Mouse (Mus musculus) MEL (cell line): ENCODE results near the gene Olfr487. TPM values are rescaled to one million over a fixed set of nuclear protein-coding genes. Genes with fewer than 3 reads are reported as not detected.
"Not testable (repeated sequence)": the region's sequence is repeated elsewhere in the genome, so short reads cannot be mapped to it uniquely, and the experiment has no call there.

Experiments used
- DNase-seq: peaks from one replicate; pipeline ENCODE4 v3.0.0; 2011; ENCODE audit warnings: low read depth, low spot score
- H3K27ac ChIP-seq: 2 replicates; pipeline ENCODE4 v1.5.1; 2012; ENCODE audit warnings: low read depth, mild to moderate bottlenecking, control low read depth, low read length, moderate library complexity; ENCODE audit not compliant: control insufficient read depth
- H3K27me3 ChIP-seq, 2 experiments: fragments of 150-350 bp in 1 of 2; sonication (generic) in 1 of 2; 2 replicates each; pipeline ENCODE4 v1.6.1; 2012; ENCODE audit warnings: low read length in 2 of 2, mild to moderate bottlenecking in 2 of 2, improper control_type of control experiment in 1 of 2, moderate library complexity in 1 of 2; ENCODE audit not compliant: insufficient read depth in 2 of 2, control insufficient read depth in 1 of 2
- H3K36me3 ChIP-seq, 2 experiments: 2 replicates each; pipeline ENCODE4 v1.6.1; 2012 to 2014; ENCODE audit warnings: low read length in 2 of 2, improper control_type of control experiment in 1 of 2, inconsistent platforms in 1 of 2, mild to moderate bottlenecking in 1 of 2; ENCODE audit not compliant: insufficient read depth in 2 of 2, control insufficient read depth in 1 of 2
- H3K4me1 ChIP-seq, 2 experiments: fragments of 150-350 bp in 1 of 2; sonication (generic) in 1 of 2; 2 replicates each; pipeline ENCODE4 v1.6.1; 2012; ENCODE audit warnings: low read length in 2 of 2, improper control_type of control experiment in 1 of 2, mild to moderate bottlenecking in 1 of 2; ENCODE audit not compliant: insufficient read depth in 2 of 2, control insufficient read depth in 1 of 2
- H3K4me3 ChIP-seq, 2 experiments: fragments of 150-350 bp in 1 of 2; sonication (generic) in 1 of 2; 2 replicates each; pipeline ENCODE4 v1.5.1; 2012; ENCODE audit warnings: low read depth in 2 of 2, low read length in 2 of 2, mild to moderate bottlenecking in 2 of 2, moderate library complexity in 2 of 2, control low read depth in 1 of 2, improper control_type of control experiment in 1 of 2; ENCODE audit not compliant: control insufficient read depth in 1 of 2, insufficient read depth in 1 of 2
- H3K79me2 ChIP-seq: 2 replicates; pipeline ENCODE4 v1.6.1; 2012; ENCODE audit warnings: mild to moderate bottlenecking, low read length, moderate library complexity; ENCODE audit not compliant: control insufficient read depth, poor library complexity, insufficient read depth
- H3K9ac ChIP-seq: 2 replicates; pipeline ENCODE4 v1.6.1; 2012; ENCODE audit warnings: low read depth, mild to moderate bottlenecking, control low read depth, low read length, moderate library complexity; ENCODE audit not compliant: control insufficient read depth, poor library complexity, severe bottlenecking
- H3K9me3 ChIP-seq: fragments of 150-350 bp; sonication (generic); replicated peaks from 2 replicates; pipeline ENCODE4 v1.6.1; 2012; ENCODE audit warnings: mild to moderate bottlenecking, low read length, improper control_type of control experiment, moderate library complexity; ENCODE audit not compliant: insufficient read depth
- ELF1 ChIP-seq: IDR thresholded peaks from 2 replicates; pipeline ENCODE4 v1.6.1; 2014; ENCODE audit warnings: low read depth, mild to moderate bottlenecking, inconsistent platforms, low read length, improper control_type of control experiment, moderate library complexity
- POLR2AphosphoS2 ChIP-seq: IDR thresholded peaks from 2 replicates; pipeline ENCODE4 v1.6.1; 2011; ENCODE audit warnings: low read length, improper control_type of control experiment
- SMC3 ChIP-seq: IDR thresholded peaks from 2 replicates; pipeline ENCODE4 v1.6.1; 2011; ENCODE audit warnings: low read depth, low read length, improper control_type of control experiment
- TAL1 ChIP-seq: IDR thresholded peaks from 2 replicates; pipeline ENCODE4 v1.6.1; 2012; ENCODE audit warnings: mild to moderate bottlenecking, inconsistent platforms, low read length, moderate library complexity, mixed read lengths
- ZC3H11A ChIP-seq: IDR thresholded peaks from 2 replicates; pipeline ENCODE4 v1.6.1; 2012; ENCODE audit warnings: low read depth, mild to moderate bottlenecking, inconsistent platforms, low read length, improper control_type of control experiment
- polyA plus RNA-seq, 2 experiments: library from polyadenylated mRNA; stranded (reverse) in 1 of 2; unstranded in 1 of 2; fragments of >175 nt in 1 of 2; fragments of >200 nt in 1 of 2; gene quantifications; 2 replicates each; pipeline versions ENCODE4 v1.2.1 to v1.2.4; 2012; ENCODE audit warnings: low replicate concordance in 2 of 2, low read depth in 1 of 2; ENCODE audit not compliant: insufficient read length in 2 of 2, insufficient read depth in 1 of 2, missing spikeins in 1 of 2
- total RNA-seq: library from RNA; depleted of rRNA; stranded (reverse); fragments of 300-350 nt; gene quantifications from 2 replicates; pipeline ENCODE4 v1.2.3, GENCODE M21; 2012; rRNA removed

The Olfr487 gene
- total and polyA plus RNA-seq, 3 experiments = not detected

DNA sequence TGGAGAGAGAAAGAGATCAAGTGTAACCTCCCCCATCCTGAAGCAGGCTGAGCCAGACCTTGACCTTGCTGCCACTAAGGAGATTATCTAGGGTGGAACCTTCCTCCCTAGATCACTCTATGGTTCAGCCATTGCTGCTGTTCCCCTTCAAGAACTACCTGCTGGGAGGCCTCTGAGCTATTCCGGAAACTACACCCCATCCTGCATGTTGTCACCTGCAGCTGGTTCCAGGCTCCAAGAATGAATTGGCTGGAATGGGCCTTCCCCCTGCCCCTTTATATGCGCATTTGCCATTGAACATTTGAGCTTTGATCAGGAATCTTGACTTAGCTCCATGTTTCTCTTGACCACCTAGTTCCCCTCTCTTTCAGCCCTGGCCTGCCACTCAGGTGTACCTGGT lies 29.2 kb downstream of the Olfr487 start:
- H3K36me3 ChIP-seq, H3K9ac ChIP-seq, H3K4me3 ChIP-seq, H3K79me2 ChIP-seq, H3K27me3 ChIP-seq, DNase-seq, H3K9me3 ChIP-seq, H3K4me1 ChIP-seq, H3K27ac ChIP-seq: not testable (repeated sequence)

GRCm38 (mm10) chr7:108184401-108184800 lies 30.0 kb downstream of the Olfr487 start:
- not testable (repeated sequence) for H3K4me3 ChIP-seq, H3K27ac ChIP-seq, DNase-seq, H3K27me3 ChIP-seq, H3K9me3 ChIP-seq, H3K36me3 ChIP-seq, H3K4me1 ChIP-seq, H3K9ac ChIP-seq, H3K79me2 ChIP-seq

GRCm38 (mm10) chr7:108172642-108173041 lies 41.8 kb downstream of the Olfr487 start, which contains the start of gene Olfr486:
TSS of gene Olfr486 (minus strand) at chr7:108172742.
- H3K9ac ChIP-seq, H3K79me2 ChIP-seq, H3K27me3 ChIP-seq, DNase-seq, H3K4me1 ChIP-seq, H3K36me3 ChIP-seq, H3K4me3 ChIP-seq, H3K27ac ChIP-seq, H3K9me3 ChIP-seq: not testable (repeated sequence)

GRCm38 (mm10) chr7:108159771-108160170 lies 54.7 kb downstream of the Olfr487 start, which contains the start of gene Olfr485:
TSS of gene Olfr485 (minus strand) at chr7:108159871.
- no peaks in the 10 kb centered on the region for H3K9me3 ChIP-seq
- no peak within 1 kb of the TSS for H3K4me3 ChIP-seq
- H3K9ac ChIP-seq = no peak within 1 kb of the TSS
- DNase-seq = no peak
- no peak for TF ChIP-seq POLR2AphosphoS2
- no peak for TF ChIP-seq ELF1
- no peak for TF ChIP-seq ZC3H11A
- TF ChIP-seq TAL1 = no peak
- TF ChIP-seq SMC3 = no peak
- H3K27me3 ChIP-seq = no peaks in the 10 kb centered on the region
- no peaks in the 10 kb centered on the region for H3K79me2 ChIP-seq
- no peaks in the 10 kb centered on the region for H3K4me1 ChIP-seq
- no peak within 1 kb of the TSS for H3K27ac ChIP-seq
- no peaks in the 10 kb centered on the region for H3K36me3 ChIP-seq

Other genes with a start within 250 kb of the Olfr487 start
- gene Olfr476, start 249.8 kb downstream of the Olfr487 start, total RNA-seq = not detected in 2 replicates
- gene Olfr476, start 249.8 kb downstream of the Olfr487 start, polyA plus RNA-seq = not detected
- not detected in 2 replicates for gene Olfr477, start 227.9 kb downstream of the Olfr487 start, total RNA-seq
- not detected for gene Olfr477, start 227.9 kb downstream of the Olfr487 start, polyA plus RNA-seq
- not detected in 2 replicates for gene Olfr478, start 180.6 kb downstream of the Olfr487 start, total RNA-seq
- gene Olfr478, start 180.6 kb downstream of the Olfr487 start, polyA plus RNA-seq = not detected
- gene Olfr479, start 163.9 kb downstream of the Olfr487 start, total RNA-seq = not detected in 2 replicates
- not detected for gene Olfr479, start 163.9 kb downstream of the Olfr487 start, polyA plus RNA-seq
- gene Olfr480, start 147.3 kb downstream of the Olfr487 start, total RNA-seq = not detected in 2 replicates
- not detected for gene Olfr480, start 147.3 kb downstream of the Olfr487 start, polyA plus RNA-seq
- not detected in 2 replicates for gene Olfr481, start 134.8 kb downstream of the Olfr487 start, total RNA-seq
- gene Olfr481, start 134.8 kb downstream of the Olfr487 start, polyA plus RNA-seq = not detected
- gene Olfr482, start 117.0 kb downstream of the Olfr487 start, total RNA-seq = not detected in 2 replicates
- not detected for gene Olfr482, start 117.0 kb downstream of the Olfr487 start, polyA plus RNA-seq
- gene Olfr483, start 113.8 kb downstream of the Olfr487 start, total RNA-seq = not detected in 2 replicates
- not detected for gene Olfr483, start 113.8 kb downstream of the Olfr487 start, polyA plus RNA-seq
- not detected in 2 replicates for gene Olfr484, start 87.2 kb downstream of the Olfr487 start, total RNA-seq
- not detected for gene Olfr484, start 87.2 kb downstream of the Olfr487 start, polyA plus RNA-seq
- not detected in 2 replicates for gene Olfr485, start 54.8 kb downstream of the Olfr487 start, total RNA-seq
- gene Olfr485, start 54.8 kb downstream of the Olfr487 start, polyA plus RNA-seq = not detected
- not detected in 2 replicates for gene Olfr486, start 41.9 kb downstream of the Olfr487 start, total RNA-seq
- not detected for gene Olfr486, start 41.9 kb downstream of the Olfr487 start, polyA plus RNA-seq
- gene Olfr488, start 43.7 kb upstream of the Olfr487 start, total RNA-seq = not detected in 2 replicates
- not detected for gene Olfr488, start 43.7 kb upstream of the Olfr487 start, polyA plus RNA-seq
- not detected in 2 replicates for gene Olfr490, start 74.3 kb upstream of the Olfr487 start, total RNA-seq
- not detected for gene Olfr490, start 74.3 kb upstream of the Olfr487 start, polyA plus RNA-seq
- not detected in 2 replicates for gene Olfr491, start 98.8 kb upstream of the Olfr487 start, total RNA-seq
- gene Olfr491, start 98.8 kb upstream of the Olfr487 start, polyA plus RNA-seq = not detected
- not detected in 2 replicates for gene Olfr492, start 109.0 kb upstream of the Olfr487 start, total RNA-seq
- gene Olfr492, start 109.0 kb upstream of the Olfr487 start, polyA plus RNA-seq = not detected
- not detected in 2 replicates for gene Olfr493, start 132.3 kb upstream of the Olfr487 start, total RNA-seq
- not detected for gene Olfr493, start 132.3 kb upstream of the Olfr487 start, polyA plus RNA-seq
- gene Olfr494, start 150.7 kb upstream of the Olfr487 start, total RNA-seq = not detected in 2 replicates
- gene Olfr494, start 150.7 kb upstream of the Olfr487 start, polyA plus RNA-seq = not detected
- not detected in 2 replicates for gene Olfr495, start 178.5 kb upstream of the Olfr487 start, total RNA-seq
- gene Olfr495, start 178.5 kb upstream of the Olfr487 start, polyA plus RNA-seq = not detected
- not detected in 2 replicates for gene Olfr497, start 205.8 kb upstream of the Olfr487 start, total RNA-seq
- not detected for gene Olfr497, start 205.8 kb upstream of the Olfr487 start, polyA plus RNA-seq